9 mouse cellular contexts compared by ENCODE assay signal in the genomic region with DNA sequence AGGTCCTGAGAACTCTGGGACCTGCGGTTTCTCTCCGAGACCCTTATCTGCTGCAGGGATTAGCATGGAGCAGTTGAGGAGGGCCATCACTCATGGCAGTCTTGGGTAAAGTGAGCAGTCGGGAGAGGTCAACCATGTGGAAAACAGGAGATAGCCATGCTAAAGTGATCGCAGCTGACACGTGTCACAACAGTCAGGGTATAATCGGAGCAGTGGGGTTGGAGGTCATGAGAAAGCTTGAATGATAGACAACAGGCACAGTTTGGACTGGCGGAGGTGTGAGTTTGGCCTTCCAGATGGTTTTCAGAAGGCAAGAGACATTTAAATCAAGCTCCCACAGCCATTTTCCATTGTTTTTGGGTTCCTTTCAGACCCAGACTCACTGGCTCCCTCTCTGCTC.
"Had no signal": no experiment of that assay in that cellular context is flagged by ENCODE, and none has a peak within 500 bp of the region (broad histone marks: within the 10 kb centered on the region; RNA-seq: fewer than 3 reads in every experiment).

No protein-coding gene starts in this region.

- H3K36me3 ChIP-seq: liver, embryonic 13.5 days; midbrain, embryonic 12.5 days had no signal

- H3K27me3 ChIP-seq: intestine, embryonic 15.5 days; liver, embryonic 13.5 days; midbrain, embryonic 12.5 days had no signal

- H3K9ac ChIP-seq: intestine, embryonic 15.5 days; liver, embryonic 13.5 days; liver, postnatal 0 days; midbrain, embryonic 12.5 days had no signal

- H3K4me3 ChIP-seq: intestine, embryonic 15.5 days; limb, embryonic 10.5 days; liver, embryonic 13.5 days; midbrain, embryonic 12.5 days had no signal

- H3K9me3 ChIP-seq: intestine, embryonic 15.5 days; limb, embryonic 10.5 days; liver, embryonic 13.5 days; midbrain, embryonic 12.5 days had no signal

- ATAC-seq: intestine, embryonic 15.5 days; liver, postnatal 0 days had no signal

- DNase-seq: kidney, adult 18-20 months; kidney, postnatal 25 days; liver, embryonic 13.5 days; liver, postnatal 0 days; thymus, postnatal 4 days had no signal

- H3K4me2 ChIP-seq: intestine, embryonic 15.5 days; liver, embryonic 13.5 days; midbrain, embryonic 12.5 days had no signal

- H3K27ac ChIP-seq: intestine, embryonic 15.5 days; limb, embryonic 10.5 days; liver, embryonic 13.5 days; midbrain, embryonic 12.5 days; stomach, postnatal 0 days had no signal

- H3K4me1 ChIP-seq: intestine, embryonic 15.5 days; liver, embryonic 13.5 days; midbrain, embryonic 12.5 days had no signal
